Mouse (Mus musculus): ENCODE data around the gene Raet1e. TPM values are rescaled to one million over a fixed set of nuclear protein-coding genes. Genes with fewer than 3 reads are reported as not detected.
"Not testable (repeated sequence)": the region's sequence is repeated elsewhere in the genome, so short reads cannot be mapped to it uniquely, and the experiment has no call there.

Raet1e gene
- not detected in 2 replicates for total RNA-seq (2014; fragmentation: Nextera tagmentation)
- total RNA-seq (2017): 0.23 and 0.27 TPM in 2 replicates
- 0.03 TPM in 1 of 2 replicates, not detected in the other for polyA plus RNA-seq (2012)

GRCm38 (mm10) chr10:22158310-22158999 is at the start of gene Raet1e, which contains the start of gene H60b:
Gene Raet1e (plus strand): TSS chr10:22158569.
Gene H60b (plus strand): TSS chr10:22158586.
- ATAC-seq (ENCODE audit: extremely low read depth, insufficient number of reproducible peaks, low FRiP score, poor library complexity, severe bottlenecking); H3K36me3 ChIP-seq (replicated peaks); H3K4me3 ChIP-seq (ENCODE audit: low read depth, low read length); H3K27me3 ChIP-seq (ENCODE audit: insufficient read depth, low read length); H3K9me3 ChIP-seq (replicated peaks); H3K4me1 ChIP-seq (ENCODE audit: insufficient read depth, low read depth, low read length); DNase-seq (ENCODE audit: low spot score): not testable (repeated sequence)

- no peaks in the 10 kb centered on the region for H3K27me3 ChIP-seq (ENCODE audit: insufficient read depth, low read length)
- DNase-seq (ENCODE audit: low spot score): no peak
- H3K4me1 ChIP-seq (ENCODE audit: insufficient read depth, low read depth, low read length): no peaks in the 10 kb centered on the region
- ATAC-seq (ENCODE audit: extremely low read depth, insufficient number of reproducible peaks, low FRiP score, poor library complexity, severe bottlenecking): no peak
- H3K4me3 ChIP-seq (ENCODE audit: low read depth, low read length): no peak overlapping the region; the same call in 1 of the 2 replicates
- no peak for TF ChIP-seq TAL1 (conservative IDR thresholded peaks at IDR 0.05; ENCODE audit: low read depth, low read length)
- TF ChIP-seq GATA1 (IDR thresholded peaks at IDR 0.05; ENCODE audit: borderline replicate concordance, low read length): no peak
- TF ChIP-seq CTCF (IDR thresholded peaks at IDR 0.05; ENCODE audit: low read depth, low read length): no peak
- H3K36me3 ChIP-seq (replicated peaks): no peaks in the 10 kb centered on the region
- H3K9me3 ChIP-seq (replicated peaks): no peaks in the 10 kb centered on the region
Measured at GRCm38 (mm10) chr10:22140665-22141280, 17.6 kb upstream of the Raet1e start.

- not testable (repeated sequence) for H3K27me3 ChIP-seq (ENCODE audit: insufficient read depth, low read length); H3K9me3 ChIP-seq (replicated peaks); H3K4me1 ChIP-seq (ENCODE audit: insufficient read depth, low read depth, low read length); H3K4me3 ChIP-seq (ENCODE audit: low read depth, low read length); H3K36me3 ChIP-seq (replicated peaks); ATAC-seq (ENCODE audit: extremely low read depth, insufficient number of reproducible peaks, low FRiP score, poor library complexity, severe bottlenecking)
- DNase-seq (ENCODE audit: low spot score): peak; percentile 21
Measured at GRCm38 (mm10) chr10:22142194-22142593, 16.2 kb upstream of the Raet1e start.

- no peak for ATAC-seq (ENCODE audit: extremely low read depth, insufficient number of reproducible peaks, low FRiP score, poor library complexity, severe bottlenecking)
- H3K9me3 ChIP-seq (replicated peaks): no peaks in the 10 kb centered on the region
- H3K4me1 ChIP-seq (ENCODE audit: insufficient read depth, low read depth, low read length): no peaks in the 10 kb centered on the region
- no peak for DNase-seq (ENCODE audit: low spot score)
- H3K27me3 ChIP-seq (ENCODE audit: insufficient read depth, low read length): no peaks in the 10 kb centered on the region
- H3K36me3 ChIP-seq (replicated peaks): no peaks in the 10 kb centered on the region
- H3K4me3 ChIP-seq (ENCODE audit: low read depth, low read length): no peak overlapping the region
- no peak for TF ChIP-seq GATA1 (IDR thresholded peaks at IDR 0.05; ENCODE audit: borderline replicate concordance, low read length)
- no peak for TF ChIP-seq TAL1 (conservative IDR thresholded peaks at IDR 0.05; ENCODE audit: low read depth, low read length)
- TF ChIP-seq CTCF (IDR thresholded peaks at IDR 0.05; ENCODE audit: low read depth, low read length): no peak
- no peak for TF ChIP-seq GATA2 (IDR thresholded peaks at IDR 0.05; ENCODE audit: borderline replicate concordance, low read depth, low read length)
- TF ChIP-seq POLR2AphosphoS5 (IDR thresholded peaks at IDR 0.05; ENCODE audit: insufficient replicate concordance, low read depth, low read length): no peak
Measured at GRCm38 (mm10) chr10:22142926-22143325, 15.4 kb upstream of the Raet1e start.

- Histone ChIP-seq H3K27me3 (ENCODE audit: insufficient read depth, low read length) (no peaks in the 10 kb centered on the region), H3K4me3 (ENCODE audit: low read depth, low read length) (peak overlapping the region; percentile 67; the same call in 1 of the 2 replicates), H3K9me3 (replicated peaks) (peaks cover 4% of the 10 kb centered on the region; the same call in 1 of the 2 replicates), H3K36me3 (replicated peaks) (no peaks in the 10 kb centered on the region), H3K4me1 (ENCODE audit: insufficient read depth, low read depth, low read length) (no peaks in the 10 kb centered on the region)
- TF ChIP-seq TAL1 (conservative IDR thresholded peaks at IDR 0.05; ENCODE audit: low read depth, low read length): no peak
- no peak for TF ChIP-seq GATA1 (IDR thresholded peaks at IDR 0.05; ENCODE audit: borderline replicate concordance, low read length)
- no peak for TF ChIP-seq GATA2 (IDR thresholded peaks at IDR 0.05; ENCODE audit: borderline replicate concordance, low read depth, low read length)
- no peak for TF ChIP-seq CTCF (IDR thresholded peaks at IDR 0.05; ENCODE audit: low read depth, low read length)
- no peak for TF ChIP-seq POLR2AphosphoS5 (IDR thresholded peaks at IDR 0.05; ENCODE audit: insufficient replicate concordance, low read depth, low read length)
- no peak for DNase-seq (ENCODE audit: low spot score)
- no peak for ATAC-seq (ENCODE audit: extremely low read depth, insufficient number of reproducible peaks, low FRiP score, poor library complexity, severe bottlenecking)
Measured at GRCm38 (mm10) chr10:22148441-22149072, 9.8 kb upstream of the Raet1e start.

GRCm38 (mm10) chr10:22149073-22149690 is 9.2 kb upstream of the Raet1e start, which contains the start of gene E030030I06Rik:
Gene E030030I06Rik (minus strand): TSS chr10:22149270.
- DNase-seq (ENCODE audit: low spot score): peak; percentile 23
- H3K4me3 ChIP-seq (ENCODE audit: low read depth, low read length): peak within 1 kb of the TSS; percentile 67
- H3K4me1 ChIP-seq (ENCODE audit: insufficient read depth, low read depth, low read length): no peaks in the 10 kb centered on the region
- peaks cover 4% of the 10 kb centered on the region; the same call in 1 of the 2 replicates for H3K9me3 ChIP-seq (replicated peaks)
- peak; percentile 34; the same call in 1 of the 2 replicates for ATAC-seq (ENCODE audit: extremely low read depth, insufficient number of reproducible peaks, low FRiP score, poor library complexity, severe bottlenecking)
- H3K27me3 ChIP-seq (ENCODE audit: insufficient read depth, low read length): no peaks in the 10 kb centered on the region
- no peaks in the 10 kb centered on the region for H3K36me3 ChIP-seq (replicated peaks)
- TF ChIP-seq GATA1 (IDR thresholded peaks at IDR 0.05; ENCODE audit: borderline replicate concordance, low read length) (no peak), POLR2AphosphoS5 (IDR thresholded peaks at IDR 0.05; ENCODE audit: insufficient replicate concordance, low read depth, low read length) (no peak), TAL1 (conservative IDR thresholded peaks at IDR 0.05; ENCODE audit: low read depth, low read length) (no peak), CTCF (IDR thresholded peaks at IDR 0.05; ENCODE audit: low read depth, low read length) (no peak), GATA2 (IDR thresholded peaks at IDR 0.05; ENCODE audit: borderline replicate concordance, low read depth, low read length) (no peak)
